Mouse (Mus musculus) CH12.LX (cell line): ENCODE results near the gene Cptp. TPM values are rescaled to one million over a fixed set of nuclear protein-coding genes. Genes with fewer than 3 reads are reported as not detected.

Source experiments
- DNase-seq: peaks from one replicate; pipeline ENCODE4 v3.0.0-alpha.2; 2013; ENCODE audit errors: extremely low read depth
- H3K27ac ChIP-seq: 2 replicates; pipeline ENCODE4 v1.5.1; 2012; ENCODE audit warnings: low read depth, mild to moderate bottlenecking, control low read depth, moderate library complexity; ENCODE audit not compliant: insufficient read depth
- H3K27me3 ChIP-seq: replicated peaks from 2 replicates; pipeline ENCODE3; 2012; ENCODE audit warnings: inconsistent platforms
- H3K36me3 ChIP-seq, 2 experiments: replicated peaks in 1 of 2; 2 replicates each; pipeline versions ENCODE3 to v1.6.1; 2012; ENCODE audit warnings: inconsistent platforms in 1 of 2, low read length in 1 of 2, mild to moderate bottlenecking in 1 of 2, mixed read lengths in 1 of 2, moderate library complexity in 1 of 2; ENCODE audit not compliant: control insufficient read depth in 1 of 2, insufficient read depth in 1 of 2
- H3K4me1 ChIP-seq, 2 experiments: 2 replicates each; pipeline ENCODE4 v1.6.1; 2012; ENCODE audit warnings: inconsistent platforms in 1 of 2, moderate library complexity in 1 of 2; ENCODE audit not compliant: insufficient read depth in 2 of 2, control insufficient read depth in 1 of 2
- H3K4me2 ChIP-seq: 2 replicates; pipeline ENCODE4 v1.6.1; 2012; ENCODE audit warnings: low read depth, mild to moderate bottlenecking, control low read depth; ENCODE audit not compliant: poor library complexity, insufficient read depth, severe bottlenecking
- H3K4me3 ChIP-seq, 3 experiments: fragments of 150-350 bp in 1 of 3; sonication (generic) in 1 of 3; replicated peaks in 1 of 3; 2 replicates each; pipeline versions ENCODE3 to v1.5.1; 2011 to 2012; ENCODE audit warnings: low read depth in 2 of 3, low read length in 2 of 3, mild to moderate bottlenecking in 2 of 3, moderate library complexity in 2 of 3, control low read depth in 1 of 3, improper control_type of control experiment in 1 of 3, inconsistent platforms in 1 of 3, mixed read lengths in 1 of 3; ENCODE audit not compliant: poor library complexity in 1 of 3
- H3K79me2 ChIP-seq: replicated peaks from 2 replicates; pipeline ENCODE4 v1.6.1; 2012; ENCODE audit warnings: mild to moderate bottlenecking, moderate library complexity; ENCODE audit not compliant: control insufficient read depth, poor library complexity, insufficient read depth, severe bottlenecking; ENCODE audit errors: extremely low read depth
- H3K9ac ChIP-seq: 2 replicates; pipeline ENCODE4 v1.6.1; 2012; ENCODE audit warnings: low read depth, mild to moderate bottlenecking, control low read depth, moderate library complexity; ENCODE audit not compliant: insufficient read depth
- H3K9me3 ChIP-seq: replicated peaks from 2 replicates; pipeline ENCODE3; 2012; ENCODE audit warnings: low read length, inconsistent platforms, mixed read lengths
- BHLHE40 ChIP-seq: IDR thresholded peaks from 2 replicates; pipeline ENCODE4 v1.6.1; 2011; ENCODE audit warnings: mild to moderate bottlenecking, low read depth, low read length, improper control_type of control experiment
- CHD1 ChIP-seq: IDR thresholded peaks from 2 replicates; pipeline ENCODE4 v1.6.1; 2012; ENCODE audit warnings: low read depth, low read length, improper control_type of control experiment, inconsistent platforms
- CTCF ChIP-seq, 2 experiments: IDR thresholded peaks in 1 of 2; conservative IDR thresholded peaks in 1 of 2; 2 replicates each; pipeline ENCODE4 v1.5.1; 2011 to 2012; ENCODE audit warnings: low read depth in 2 of 2, low read length in 2 of 2, improper control_type of control experiment in 1 of 2, inconsistent platforms in 1 of 2, mild to moderate bottlenecking in 1 of 2, moderate library complexity in 1 of 2
- E2F4 ChIP-seq: IDR thresholded peaks from 2 replicates; pipeline ENCODE4 v1.6.1; 2011; ENCODE audit warnings: low read depth, low read length, improper control_type of control experiment; ENCODE audit not compliant: insufficient replicate concordance
- ELF1 ChIP-seq: IDR thresholded peaks from 2 replicates; pipeline ENCODE4 v1.6.1; 2014; ENCODE audit warnings: low read depth, mild to moderate bottlenecking, inconsistent platforms, low read length, improper control_type of control experiment
- HCFC1 ChIP-seq: IDR thresholded peaks from 2 replicates; pipeline ENCODE4 v1.6.1; 2012; ENCODE audit warnings: low read depth, mild to moderate bottlenecking, inconsistent platforms, low read length, improper control_type of control experiment
- IRF4 ChIP-seq: IDR thresholded peaks from 2 replicates; pipeline ENCODE4 v1.6.1; 2014; ENCODE audit warnings: low read depth, mild to moderate bottlenecking, inconsistent platforms, low read length, improper control_type of control experiment
- MAFK ChIP-seq: IDR thresholded peaks from 2 replicates; pipeline ENCODE4 v1.6.1; 2011; ENCODE audit warnings: low read length, improper control_type of control experiment; ENCODE audit not compliant: insufficient replicate concordance
- MAX ChIP-seq: IDR thresholded peaks from 2 replicates; pipeline ENCODE4 v1.6.1; 2011; ENCODE audit warnings: low read length, improper control_type of control experiment
- MAZ ChIP-seq: IDR thresholded peaks from 2 replicates; pipeline ENCODE4 v1.6.1; 2012; ENCODE audit warnings: low read depth, mild to moderate bottlenecking, inconsistent platforms, low read length, improper control_type of control experiment, moderate library complexity
- MEF2A ChIP-seq: IDR thresholded peaks from 2 replicates; pipeline ENCODE4 v1.6.1; 2014; ENCODE audit warnings: low read depth, mild to moderate bottlenecking, inconsistent platforms, low read length, improper control_type of control experiment, borderline replicate concordance
- MXI1 ChIP-seq: IDR thresholded peaks from 2 replicates; pipeline ENCODE4 v1.6.1; 2011; ENCODE audit warnings: mild to moderate bottlenecking, low read depth, low read length, improper control_type of control experiment
- NRF1 ChIP-seq: IDR thresholded peaks from 2 replicates; pipeline ENCODE4 v1.6.1; 2014; ENCODE audit warnings: low read depth, mild to moderate bottlenecking, inconsistent platforms, low read length, improper control_type of control experiment, moderate library complexity
- POLR2A ChIP-seq: IDR thresholded peaks from 2 replicates; pipeline ENCODE4 v1.6.1; 2011; ENCODE audit warnings: low read depth, mild to moderate bottlenecking, improper control_type of control experiment, low read length
- RAD21 ChIP-seq: IDR thresholded peaks from 2 replicates; pipeline ENCODE4 v1.6.1; 2011; ENCODE audit warnings: low read depth, mild to moderate bottlenecking, low read length, improper control_type of control experiment, moderate library complexity
- RCOR1 ChIP-seq: conservative IDR thresholded peaks from 2 replicates; pipeline ENCODE4 v1.6.1; 2012; ENCODE audit warnings: low read depth, mild to moderate bottlenecking, inconsistent platforms, low read length, improper control_type of control experiment
- SIN3A ChIP-seq: IDR thresholded peaks from 2 replicates; pipeline ENCODE4 v1.6.1; 2012; ENCODE audit warnings: low read length, improper control_type of control experiment, inconsistent platforms
- SMC3 ChIP-seq: IDR thresholded peaks from 2 replicates; pipeline ENCODE4 v1.6.1; 2011; ENCODE audit warnings: low read depth, low read length, improper control_type of control experiment
- TCF12 ChIP-seq: IDR thresholded peaks from 2 replicates; pipeline ENCODE4 v1.6.1; 2014; ENCODE audit warnings: low read depth, mild to moderate bottlenecking, inconsistent platforms, low read length, improper control_type of control experiment
- UBTF ChIP-seq: IDR thresholded peaks from 2 replicates; pipeline ENCODE4 v1.6.1; 2012; ENCODE audit warnings: low read depth, mild to moderate bottlenecking, inconsistent platforms, low read length, improper control_type of control experiment, moderate library complexity
- ZC3H11A ChIP-seq: IDR thresholded peaks from 2 replicates; pipeline ENCODE4 v1.6.1; 2012; ENCODE audit warnings: low read depth, mild to moderate bottlenecking, inconsistent platforms, low read length, improper control_type of control experiment
- ZKSCAN1 ChIP-seq: IDR thresholded peaks from 2 replicates; pipeline ENCODE4 v1.6.1; 2012; ENCODE audit warnings: low read depth, inconsistent platforms, low read length, improper control_type of control experiment, borderline replicate concordance
- ZMIZ1 ChIP-seq: IDR thresholded peaks from 2 replicates; pipeline ENCODE4 v1.6.1; 2012; ENCODE audit warnings: low read depth, mild to moderate bottlenecking, inconsistent platforms, low read length, improper control_type of control experiment
- ZNF384 ChIP-seq: IDR thresholded peaks from 2 replicates; pipeline ENCODE4 v1.6.1; 2012; ENCODE audit warnings: low read depth, low read length, improper control_type of control experiment, inconsistent platforms
- dilution Hi-C: fragments of 300-500 bp; cut with MboI; formaldehyde crosslinking; loops from 2 replicates; pipeline ENCODE4 v1.14.3; 2020; ENCODE audit warnings: low sequenced_read_pairs; ENCODE audit not compliant: extremely low pct_unique_long_range_greater_than_20kb, extremely low pct_ligation_motif_present
- in situ Hi-C: fragments of 300-500 bp; cut with MboI; formaldehyde crosslinking; loops from 3 replicates; pipeline ENCODE4 v1.14.3; 2019; ENCODE audit warnings: low sequenced_read_pairs, low pct_ligation_motif_present, low pct_unique_long_range_greater_than_20kb, mixed read lengths
- polyA plus RNA-seq: library from polyadenylated mRNA; unstranded; fragments of >175 nt; gene quantifications from 2 replicates; pipeline ENCODE4 v1.2.1, GENCODE M21; 2012; ENCODE audit warnings: low read depth; ENCODE audit not compliant: insufficient read length
- total RNA-seq, 2 experiments: library from RNA; depleted of rRNA; stranded (reverse); fragments of 300-350 nt in 1 of 2; fragments of >200 nt in 1 of 2; gene quantifications; 2 replicates each; pipeline ENCODE4 v1.2.3; 2012 to 2014

Gene Cptp
- total and polyA plus RNA-seq, 3 experiments: 9.0 to 15.5 (median 12.1) TPM

DNA sequence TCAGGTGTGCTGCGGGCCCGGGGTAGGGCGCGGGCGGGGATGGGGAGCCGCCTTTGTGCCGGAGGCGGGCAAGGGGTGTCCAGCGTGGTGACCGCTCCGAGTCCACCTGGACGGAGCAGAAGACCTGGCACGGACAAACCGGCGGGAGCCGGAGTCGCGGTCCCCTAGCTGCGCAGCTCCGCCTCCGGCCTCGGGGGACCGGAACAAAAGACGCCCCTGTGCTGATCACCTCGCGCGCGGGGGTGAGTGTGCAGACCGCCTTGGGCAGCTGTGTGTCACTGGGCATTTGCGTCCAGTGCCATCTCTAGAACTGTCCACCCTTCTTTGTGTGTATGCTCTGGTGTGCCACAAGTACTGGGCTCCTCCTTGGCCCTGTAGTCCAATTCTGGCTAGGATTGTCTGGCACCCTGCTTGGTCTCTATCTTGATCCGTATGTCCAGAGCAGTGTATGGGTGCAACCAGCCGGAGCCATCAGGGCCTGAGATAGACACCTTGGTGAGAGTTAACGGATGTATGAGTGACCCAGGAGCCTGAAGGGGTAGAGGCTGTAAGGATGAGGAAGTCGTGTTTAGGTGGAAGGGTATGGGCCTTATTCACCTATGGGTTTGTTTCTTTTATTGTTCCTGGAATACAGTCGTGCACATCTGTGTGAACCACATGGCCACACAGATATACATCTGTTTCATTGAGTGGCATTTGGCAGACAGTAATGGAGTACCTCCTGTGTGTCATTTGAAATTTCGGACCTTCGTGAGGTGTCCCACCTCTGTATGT lies 23.4 kb upstream of the Cptp start:
- Histone ChIP-seq H3K4me1 (peaks cover 28 to 55% of the 10 kb centered on the region in 2 experiments), H3K27me3 (no peaks in the 10 kb centered on the region), H3K79me2 (peaks cover 13% of the 10 kb centered on the region; the same call in 1 of the 2 replicates), H3K36me3 (peaks cover 28 to 47% of the 10 kb centered on the region in 2 experiments), H3K9me3 (peaks cover 3% of the 10 kb centered on the region), H3K4me3 (peak overlapping the region; percentile 70 to 98 (median 71)), H3K4me2 (peak overlapping the region; percentile 76), H3K9ac (peak overlapping the region; percentile 81), H3K27ac (peak overlapping the region; percentile 91; the same call in 1 of the 2 replicates)
- DNase-seq: no peak
- dilution Hi-C loops: no loop called here
- in situ Hi-C loops: loop anchor here (5.0 kb wide), 1 partner anchor 50 kb away; the partner anchor contains the start of gene Ube2j2
- TF ChIP-seq MAZ (no peak), ELF1 (0 out of 2 replicates have a peak, but pooled peaks have one; percentile 7), RAD21 (no peak), ZNF384 (no peak), CTCF (conservative IDR thresholded peaks at IDR 0.05 in 1 of 2, IDR thresholded peaks at IDR 0.05 in 1 of 2; ENCODE audit: low read depth in 2 of 2, low read length in 2 of 2) (no peak), MEF2A (no peak), ZMIZ1 (no peak), RCOR1 (no peak), NRF1 (peak; percentile 14; the same call in 1 of the 2 replicates), SIN3A (0 out of 2 replicates have a peak, but pooled peaks have one; percentile 14), MAFK (no peak)

DNA sequence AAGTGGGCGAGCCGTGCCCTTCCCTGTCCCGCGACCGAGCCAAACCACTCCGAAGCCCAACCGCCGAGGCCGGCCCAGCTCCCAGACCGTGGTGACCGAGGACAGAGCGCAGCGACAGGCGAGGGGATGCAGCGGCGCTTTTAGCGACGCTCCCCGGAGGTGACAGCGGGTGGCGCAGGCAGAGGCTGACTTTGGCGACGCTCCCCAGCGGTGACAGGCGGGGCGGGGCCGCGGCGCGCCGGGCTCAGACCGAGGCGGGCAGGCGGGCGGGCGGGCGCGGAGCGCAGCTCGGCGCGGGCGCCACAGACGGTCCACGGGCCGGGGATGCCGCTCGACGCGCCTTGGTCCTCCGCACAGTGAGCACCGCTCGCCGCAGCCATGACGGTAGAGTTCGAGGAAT lies 22.8 kb upstream of the Cptp start:
- no peaks in the 10 kb centered on the region for H3K27me3 ChIP-seq
- peak overlapping the region; percentile 81 for H3K9ac ChIP-seq
- in situ Hi-C loops: loop anchor here (5.0 kb wide), 1 partner anchor 50 kb away; the partner anchor contains the start of gene Ube2j2
- DNase-seq: peak; percentile 75
- TF ChIP-seq ZC3H11A (no peak), CHD1 (no peak), MAX (no peak), SMC3 (no peak), NRF1 (peak; percentile 40), UBTF (peak; percentile 95), IRF4 (peak; percentile 11; the same call in 1 of the 2 replicates), BHLHE40 (no peak), MXI1 (no peak), ZMIZ1 (no peak), SIN3A (peak; percentile 19; the same call in 1 of the 2 replicates), POLR2A (peak; percentile 33; the same call in 1 of the 2 replicates), E2F4 (no peak), ZKSCAN1 (no peak), TCF12 (0 out of 2 replicates have a peak, but pooled peaks have one; percentile 6), HCFC1 (no peak; the same call in 1 of the 2 replicates), CTCF (conservative IDR thresholded peaks at IDR 0.05 in 1 of 2, IDR thresholded peaks at IDR 0.05 in 1 of 2; ENCODE audit: low read depth in 2 of 2, low read length in 2 of 2) (peak in 1 of 2 experiments; percentile 13; a peak in 2 of 4 replicates)
- H3K9me3 ChIP-seq: peaks cover 2% of the 10 kb centered on the region
- H3K79me2 ChIP-seq: peaks cover 13% of the 10 kb centered on the region; the same call in 1 of the 2 replicates
- dilution Hi-C loops: no loop called here
- peaks cover 28 to 55% of the 10 kb centered on the region in 2 experiments for H3K4me1 ChIP-seq
- peak overlapping the region; percentile 71 to 98 (median 78) for H3K4me3 ChIP-seq
- H3K27ac ChIP-seq: peak overlapping the region; percentile 91
- peak overlapping the region; percentile 76; the same call in 1 of the 2 replicates for H3K4me2 ChIP-seq
- peaks cover 28 to 50% of the 10 kb centered on the region in 2 experiments for H3K36me3 ChIP-seq
